ENCODE assay signal across 8 mouse cellular contexts in genomic region chr1:79999081-79999480, GRCm38 (mm10).
DNase-seq lines count a peak whose midpoint lies in the region; ATAC-seq and TF ChIP-seq lines count a peak whose summit lies in the region.

No protein-coding gene starts in this region.

- 0 out of 2 replicates have a peak, but pooled peaks have one; percentile 24 for TF ChIP-seq CTCF in cortical plate, adult 2 months (IDR thresholded peaks at IDR 0.05; ENCODE audit: extremely low read depth, insufficient read depth, low read length)

- ATAC-seq in liver, embryonic 11.5 days (replicated peaks; ENCODE audit: low FRiP score) = no peak
- no peak for ATAC-seq in forebrain, embryonic 11.5 days (replicated peaks; ENCODE audit: low FRiP score)

- intact Hi-C loops in left cerebral cortex, postnatal 25 days (cut with DNase I) = loop anchor here (10.0 kb wide), 1 partner anchor 106 kb away; no protein-coding TSS in a partner anchor

- H3K4me1 ChIP-seq in liver, embryonic 11.5 days (replicated peaks; ENCODE audit: control insufficient read depth, insufficient read depth, low read length) = no peaks in the 10 kb centered on the region
- H3K4me1 ChIP-seq in cortical plate, adult 2 months (ENCODE audit: control insufficient read depth, insufficient read depth, low read length) = no peaks in the 10 kb centered on the region
- no peaks in the 10 kb centered on the region for H3K4me1 ChIP-seq in forebrain, embryonic 11.5 days (replicated peaks; ENCODE audit: control insufficient read depth, insufficient read depth, low read length)

- no peaks in the 10 kb centered on the region for H3K9me3 ChIP-seq in liver, embryonic 11.5 days (ENCODE audit: control insufficient read depth, low read length)
- H3K9me3 ChIP-seq in forebrain, embryonic 11.5 days (ENCODE audit: control insufficient read depth, low read length) = no peaks in the 10 kb centered on the region

- no peaks in the 10 kb centered on the region for H3K27me3 ChIP-seq in liver, embryonic 11.5 days (replicated peaks; ENCODE audit: control insufficient read depth, insufficient read depth, low read length)
- no peaks in the 10 kb centered on the region for H3K27me3 ChIP-seq in forebrain, embryonic 11.5 days (ENCODE audit: control insufficient read depth, insufficient read depth, low read length)

- no peak overlapping the region for H3K27ac ChIP-seq in liver, embryonic 11.5 days (ENCODE audit: low read depth, low read length)
- H3K27ac ChIP-seq in cortical plate, adult 2 months (ENCODE audit: insufficient read depth, low read length) = no peak overlapping the region
- H3K27ac ChIP-seq in forebrain, embryonic 11.5 days (ENCODE audit: low read depth, low read length) = no peak overlapping the region

- WGBS in liver, embryonic 11.5 days = 76% methylated on average over 11 of the region's 11 CpGs
- 77% methylated on average over 11 of the region's 11 CpGs for WGBS in forebrain, embryonic 11.5 days

- TF ChIP-seq POLR2A in cortical plate, adult 2 months (IDR thresholded peaks at IDR 0.05; ENCODE audit: extremely low read depth, insufficient read depth, low read length) = no peak

- H3K36me3 ChIP-seq in liver, embryonic 11.5 days (ENCODE audit: control insufficient read depth, insufficient read depth, low read length) = no peaks in the 10 kb centered on the region
- H3K36me3 ChIP-seq in forebrain, embryonic 11.5 days (ENCODE audit: control insufficient read depth, insufficient read depth, low read length) = no peaks in the 10 kb centered on the region

- DNase-seq in liver = peak; percentile 63
- DNase-seq in liver, embryonic 11.5 days (ENCODE audit: low spot score) = no peak
- DNase-seq in kidney, postnatal 14 days = peak; percentile 36
- DNase-seq in ovary, postnatal 14 days (ENCODE audit: low spot score) = peak; percentile 26
- DNase-seq in right cerebral cortex, postnatal 14 days = no peak
- no peak for DNase-seq in forebrain, embryonic 11.5 days (ENCODE audit: low spot score)
- no peak for DNase-seq in left cerebral cortex, postnatal 25 days (ENCODE audit: low spot score in 2 of 2)

- H3K4me3 ChIP-seq in liver, embryonic 11.5 days (ENCODE audit: low read depth, low read length) = no peak overlapping the region
- no peak overlapping the region for H3K4me3 ChIP-seq in cortical plate, adult 2 months (ENCODE audit: insufficient read depth, low read length)
- H3K4me3 ChIP-seq in forebrain, embryonic 11.5 days (ENCODE audit: low read depth, low read length) = no peak overlapping the region

- no peak overlapping the region for H3K4me2 ChIP-seq in liver, embryonic 11.5 days
- no peak overlapping the region for H3K4me2 ChIP-seq in forebrain, embryonic 11.5 days (ENCODE audit: low read depth, low read length, severe bottlenecking)

- no peak overlapping the region for H3K9ac ChIP-seq in liver, embryonic 11.5 days (ENCODE audit: low read depth, low read length)
- H3K9ac ChIP-seq in forebrain, embryonic 11.5 days (ENCODE audit: low read length) = no peak overlapping the region

Comparison
In these comparisons a context has a peak if more than half of its experiments do, and no peak if none do; other contexts are left out.
1. DNase-seq: peak in liver (single experiment), kidney, postnatal 14 days (single experiment) and ovary, postnatal 14 days (single experiment); none in liver, embryonic 11.5 days (single experiment), right cerebral cortex, postnatal 14 days (single experiment), forebrain, embryonic 11.5 days (single experiment) and left cerebral cortex, postnatal 25 days (0 of 2).